In genomic region chr3:95052959-95053358, GRCm38 (mm10) we compare ENCODE assay signal across 9 mouse cellular contexts. TPM values are rescaled to one million over a fixed set of nuclear protein-coding genes. Genes with fewer than 3 reads are reported as not detected.
DNase-seq lines count a peak whose midpoint lies in the region; ATAC-seq and TF ChIP-seq lines count a peak whose summit lies in the region.
"Had no signal": no experiment of that assay in that cellular context is flagged by ENCODE, and none has a peak within 500 bp of the region (broad histone marks: within the 10 kb centered on the region; RNA-seq: fewer than 3 reads in every experiment).

No protein-coding gene starts in this region.

- WGBS in forebrain, postnatal 0 days, result 47% methylated on average over 1 of the region's 1 CpGs
- 54% methylated on average over 1 of the region's 1 CpGs for WGBS in forebrain, embryonic 12.5 days
- 72% methylated on average over 1 of the region's 1 CpGs for WGBS in midbrain, embryonic 11.5 days
- whole genome bisulfite sequencing in midbrain, embryonic 13.5 days, result 59% methylated on average over 1 of the region's 1 CpGs

- no peak overlapping the region for H3K4me2 ChIP-seq in forebrain, postnatal 0 days (ENCODE audit: low read depth)
- H3K4me2 ChIP-seq in forebrain, embryonic 12.5 days, result no peak overlapping the region
- no peak overlapping the region for H3K4me2 ChIP-seq in midbrain, embryonic 11.5 days
- no peak overlapping the region for H3K4me2 ChIP-seq in midbrain, embryonic 13.5 days (replicated peaks)
- H3K4me2 ChIP-seq: neural tube, embryonic 12.5 days had no signal

- H3K27ac ChIP-seq in forebrain, postnatal 0 days (ENCODE audit: low read depth, low read length), result no peak overlapping the region
- no peak overlapping the region for H3K27ac ChIP-seq in forebrain, embryonic 12.5 days
- H3K27ac ChIP-seq in midbrain, embryonic 11.5 days (ENCODE audit: low read depth, low read length), result no peak overlapping the region
- no peak overlapping the region for H3K27ac ChIP-seq in midbrain, embryonic 13.5 days
- H3K27ac ChIP-seq: neural tube, embryonic 12.5 days had no signal

- peak; percentile 72 for DNase-seq in forebrain, postnatal 0 days
- peak; percentile 90 for DNase-seq in midbrain, embryonic 11.5 days (ENCODE audit: low spot score, missing footprints)
- peak; percentile 65 for DNase-seq in ZHBTc4 (ENCODE audit: low read depth, low spot score)
- peak; percentile 53 for DNase-seq in heart, postnatal 4 days
- no peak for DNase-seq in gastrocnemius, postnatal 10 days

- H3K27me3 ChIP-seq in forebrain, postnatal 0 days (ENCODE audit: insufficient read depth, low read length), result no peaks in the 10 kb centered on the region
- no peaks in the 10 kb centered on the region for H3K27me3 ChIP-seq in forebrain, embryonic 12.5 days
- H3K27me3 ChIP-seq in midbrain, embryonic 11.5 days (ENCODE audit: control insufficient read depth, insufficient read depth, low read length), result no peaks in the 10 kb centered on the region
- no peaks in the 10 kb centered on the region for H3K27me3 ChIP-seq in midbrain, embryonic 13.5 days
- H3K27me3 ChIP-seq: neural tube, embryonic 12.5 days had no signal

- H3K36me3 ChIP-seq in forebrain, postnatal 0 days (ENCODE audit: insufficient read depth), result peaks cover 5% of the 10 kb centered on the region; the same call in 1 of the 2 replicates
- H3K36me3 ChIP-seq in forebrain, embryonic 12.5 days (replicated peaks), result peaks cover 4% of the 10 kb centered on the region
- H3K36me3 ChIP-seq in midbrain, embryonic 11.5 days (ENCODE audit: control insufficient read depth, insufficient read depth, low read length), result 0 out of 2 replicates have a peak, but pooled peaks cover under 1% of the 10 kb centered on the region
- peaks cover 6% of the 10 kb centered on the region for H3K36me3 ChIP-seq in midbrain, embryonic 13.5 days

- H3K9ac ChIP-seq in forebrain, postnatal 0 days, result no peak overlapping the region
- no peak overlapping the region for H3K9ac ChIP-seq in forebrain, embryonic 12.5 days
- no peak overlapping the region for H3K9ac ChIP-seq in midbrain, embryonic 11.5 days (ENCODE audit: low read length)
- H3K9ac ChIP-seq in midbrain, embryonic 13.5 days (replicated peaks), result no peak overlapping the region
- H3K9ac ChIP-seq: neural tube, embryonic 12.5 days had no signal

- no peaks in the 10 kb centered on the region for H3K4me1 ChIP-seq in forebrain, postnatal 0 days (ENCODE audit: insufficient read depth)
- H3K4me1 ChIP-seq in forebrain, embryonic 12.5 days, result no peaks in the 10 kb centered on the region
- H3K4me1 ChIP-seq in midbrain, embryonic 11.5 days (ENCODE audit: control insufficient read depth, insufficient read depth, low read length), result no peaks in the 10 kb centered on the region
- peaks cover 6% of the 10 kb centered on the region; the same call in 1 of the 2 replicates for H3K4me1 ChIP-seq in midbrain, embryonic 13.5 days (replicated peaks)
- H3K4me1 ChIP-seq: neural tube, embryonic 12.5 days had no signal

- peak; percentile 83 for TF ChIP-seq CTCF in forebrain, postnatal 0 days (IDR thresholded peaks at IDR 0.05; ENCODE audit: low read depth)

- no peaks in the 10 kb centered on the region for H3K9me3 ChIP-seq in forebrain, postnatal 0 days (ENCODE audit: low read length)
- H3K9me3 ChIP-seq in forebrain, embryonic 12.5 days, result no peaks in the 10 kb centered on the region
- H3K9me3 ChIP-seq in midbrain, embryonic 11.5 days (ENCODE audit: control insufficient read depth, low read length), result no peaks in the 10 kb centered on the region
- no peaks in the 10 kb centered on the region for H3K9me3 ChIP-seq in midbrain, embryonic 13.5 days
- H3K9me3 ChIP-seq: neural tube, embryonic 12.5 days had no signal

- no peak overlapping the region for H3K4me3 ChIP-seq in forebrain, postnatal 0 days (ENCODE audit: low read depth, low read length)
- H3K4me3 ChIP-seq in forebrain, embryonic 12.5 days (replicated peaks), result no peak overlapping the region
- no peak overlapping the region for H3K4me3 ChIP-seq in midbrain, embryonic 11.5 days (ENCODE audit: low read depth, low read length)
- no peak overlapping the region for H3K4me3 ChIP-seq in midbrain, embryonic 13.5 days (replicated peaks)
- H3K4me3 ChIP-seq: neural tube, embryonic 12.5 days had no signal

- peak; percentile 77 for ATAC-seq in forebrain, postnatal 0 days
- ATAC-seq in forebrain, embryonic 12.5 days (ENCODE audit: low FRiP score), result no peak
- ATAC-seq in midbrain, embryonic 11.5 days (ENCODE audit: low FRiP score), result no peak
- no peak for ATAC-seq in midbrain, embryonic 13.5 days
- 0 out of 2 replicates have a peak, but pooled peaks have one; percentile 29 for ATAC-seq in megakaryocyte-erythroid progenitor cell, adult 5-6 weeks (replicated peaks; ENCODE audit: low FRiP score, low TSS enrichment, poor library complexity, severe bottlenecking)

RNA-seq across cellular contexts. Expression of gene Psmd4, which starts 10.5 kb away (rescaled TPM):
- 203 and 255 TPM in 2 replicates for total RNA-seq in forebrain, postnatal 0 days (2014; rRNA removed)
- 278 and 279 TPM in 2 replicates for polyA plus RNA-seq in forebrain, postnatal 0 days (2015; fragmentation: Nextera tagmentation; extraction: Ambion mirVana)
- 283 and 295 TPM in 2 replicates for polyA plus RNA-seq in forebrain, embryonic 12.5 days (2016; fragmentation: Nextera tagmentation; extraction: Ambion mirVana)
- polyA plus RNA-seq in midbrain, embryonic 11.5 days (2014; fragmentation: Nextera tagmentation; extraction: Ambion mirVana), result 300 and 316 TPM in 2 replicates
- 293 and 295 TPM in 2 replicates for polyA plus RNA-seq in midbrain, embryonic 13.5 days (2015; fragmentation: Nextera tagmentation; extraction: Ambion mirVana)
- 100 to 1,000 TPM; 145 to 147 TPM for total RNA-seq in heart, postnatal 4 days (2021)
- total RNA-seq in megakaryocyte-erythroid progenitor cell, adult 5-6 weeks (2014; fragmentation: Nextera tagmentation), result 190 and 212 TPM in 2 replicates
- 336 and 456 TPM in 2 replicates for total RNA-seq in megakaryocyte-erythroid progenitor cell, adult 5-6 weeks (2017)
- total RNA-seq in gastrocnemius, postnatal 10 days (2021), result 100 to 1,000 TPM; 167 to 176 TPM

RNA-seq across cellular contexts. Expression of gene Zfp687, which starts 37.7 kb away (rescaled TPM):
- 20.3 and 23.1 TPM in 2 replicates for total RNA-seq in forebrain, postnatal 0 days (2014; rRNA removed)
- 9.8 and 13.1 TPM in 2 replicates for polyA plus RNA-seq in forebrain, postnatal 0 days (2015; fragmentation: Nextera tagmentation; extraction: Ambion mirVana)
- 36.6 and 39.0 TPM in 2 replicates for polyA plus RNA-seq in forebrain, embryonic 12.5 days (2016; fragmentation: Nextera tagmentation; extraction: Ambion mirVana)
- polyA plus RNA-seq in midbrain, embryonic 11.5 days (2014; fragmentation: Nextera tagmentation; extraction: Ambion mirVana), result 24.1 and 29.7 TPM in 2 replicates
- polyA plus RNA-seq in midbrain, embryonic 13.5 days (2015; fragmentation: Nextera tagmentation; extraction: Ambion mirVana), result 26.2 and 28.1 TPM in 2 replicates
- 10 to 100 TPM; 30.7 to 33.4 TPM for total RNA-seq in heart, postnatal 4 days (2021)
- 16.8 and 25.9 TPM in 2 replicates for total RNA-seq in megakaryocyte-erythroid progenitor cell, adult 5-6 weeks (2014; fragmentation: Nextera tagmentation)
- 13.0 and 42.4 TPM in 2 replicates for total RNA-seq in megakaryocyte-erythroid progenitor cell, adult 5-6 weeks (2017)
- total RNA-seq in gastrocnemius, postnatal 10 days (2021), result 10 to 100 TPM; 20.2 to 22.6 TPM

RNA-seq across cellular contexts. Expression of gene Pip5k1a, which starts 53.8 kb away (rescaled TPM):
- total RNA-seq in forebrain, postnatal 0 days (2014; rRNA removed), result 19.5 and 22.6 TPM in 2 replicates
- polyA plus RNA-seq in forebrain, postnatal 0 days (2015; fragmentation: Nextera tagmentation; extraction: Ambion mirVana), result 13.8 and 14.5 TPM in 2 replicates
- polyA plus RNA-seq in forebrain, embryonic 12.5 days (2016; fragmentation: Nextera tagmentation; extraction: Ambion mirVana), result 21.4 and 23.0 TPM in 2 replicates
- 13.2 and 15.1 TPM in 2 replicates for polyA plus RNA-seq in midbrain, embryonic 11.5 days (2014; fragmentation: Nextera tagmentation; extraction: Ambion mirVana)
- 19.9 and 20.5 TPM in 2 replicates for polyA plus RNA-seq in midbrain, embryonic 13.5 days (2015; fragmentation: Nextera tagmentation; extraction: Ambion mirVana)
- 10 to 100 TPM; 30.9 to 33.7 TPM for total RNA-seq in heart, postnatal 4 days (2021)
- total RNA-seq in megakaryocyte-erythroid progenitor cell, adult 5-6 weeks (2014; fragmentation: Nextera tagmentation), result 28.8 and 29.3 TPM in 2 replicates
- total RNA-seq in megakaryocyte-erythroid progenitor cell, adult 5-6 weeks (2017), result 20.5 and 23.8 TPM in 2 replicates
- total RNA-seq in gastrocnemius, postnatal 10 days (2021), result 10 to 100 TPM; 20.1 to 22.8 TPM

RNA-seq across cellular contexts. Expression of gene Vps72, which starts 57.9 kb away (rescaled TPM):
- 88.6 and 92.8 TPM in 2 replicates for total RNA-seq in forebrain, postnatal 0 days (2014; rRNA removed)
- polyA plus RNA-seq in forebrain, postnatal 0 days (2015; fragmentation: Nextera tagmentation; extraction: Ambion mirVana), result 164 and 191 TPM in 2 replicates
- 242 and 252 TPM in 2 replicates for polyA plus RNA-seq in forebrain, embryonic 12.5 days (2016; fragmentation: Nextera tagmentation; extraction: Ambion mirVana)
- polyA plus RNA-seq in midbrain, embryonic 11.5 days (2014; fragmentation: Nextera tagmentation; extraction: Ambion mirVana), result 221 and 238 TPM in 2 replicates
- 256 and 262 TPM in 2 replicates for polyA plus RNA-seq in midbrain, embryonic 13.5 days (2015; fragmentation: Nextera tagmentation; extraction: Ambion mirVana)
- 10 to 100 TPM; 48.4 to 51.8 TPM for total RNA-seq in heart, postnatal 4 days (2021)
- 62.9 and 64.1 TPM in 2 replicates for total RNA-seq in megakaryocyte-erythroid progenitor cell, adult 5-6 weeks (2014; fragmentation: Nextera tagmentation)
- total RNA-seq in megakaryocyte-erythroid progenitor cell, adult 5-6 weeks (2017), result 105 and 121 TPM in 2 replicates
- total RNA-seq in gastrocnemius, postnatal 10 days (2021), result 10 to 100 TPM; 41.0 to 49.1 TPM

Comparison
In these comparisons a context has a peak if more than half of its experiments do, and no peak if none do; other contexts are left out.
1. ATAC-seq: peak in forebrain, postnatal 0 days (single experiment) and megakaryocyte-erythroid progenitor cell, adult 5-6 weeks (single experiment); none in forebrain, embryonic 12.5 days (single experiment), midbrain, embryonic 11.5 days (single experiment) and midbrain, embryonic 13.5 days (single experiment).